Mouse (Mus musculus) hindbrain, postnatal 0 days (tissue): ENCODE measurements around the gene Gmpr. TPM values are rescaled to one million over a fixed set of nuclear protein-coding genes. Genes with fewer than 3 reads are reported as not detected.

Experiments
- ATAC-seq: fragments of 200-750 bp; cut with Nextera tagmentation; 2 replicates; pipeline ENCODE4 v1.8.0; 2017; ENCODE audit warnings: mild to moderate bottlenecking, moderate TSS enrichment, moderate library complexity
- DNase-seq: peaks from one replicate; pipeline ENCODE4 v3.0.0-alpha.2; 2015; ENCODE audit warnings: low spot score
- H3K27ac ChIP-seq: fragments of 300-500 bp; sonication (generic); 2 replicates; pipeline ENCODE4 v1.5.1; 2014; ENCODE audit warnings: mild to moderate bottlenecking
- H3K27me3 ChIP-seq: fragments of 300-500 bp; sonication (generic); 2 replicates; pipeline ENCODE4 v1.6.1; 2014; ENCODE audit warnings: low read length, mixed read lengths; ENCODE audit not compliant: insufficient read depth
- H3K36me3 ChIP-seq: fragments of 300-500 bp; sonication (generic); 2 replicates; pipeline ENCODE4 v1.6.1; 2014; ENCODE audit warnings: low read length, mixed read lengths; ENCODE audit not compliant: insufficient read depth
- H3K4me1 ChIP-seq: fragments of 300-500 bp; sonication (generic); 2 replicates; pipeline ENCODE4 v1.6.1; 2014; ENCODE audit warnings: antibody characterized with exemption, low read length, mixed read lengths; ENCODE audit not compliant: insufficient read depth
- H3K4me2 ChIP-seq: fragments of 300-500 bp; sonication (generic); 2 replicates; pipeline ENCODE4 v1.6.1; 2014; ENCODE audit warnings: low read depth, mild to moderate bottlenecking, low read length, moderate library complexity, mixed read lengths
- H3K4me3 ChIP-seq: fragments of 300-500 bp; sonication (generic); 2 replicates; pipeline ENCODE4 v1.5.1; 2014; ENCODE audit warnings: low read length
- H3K9ac ChIP-seq: fragments of 300-500 bp; sonication (generic); replicated peaks from 2 replicates; pipeline ENCODE4 v1.6.1; 2014; ENCODE audit warnings: mild to moderate bottlenecking, low read length, moderate library complexity, mixed read lengths
- H3K9me3 ChIP-seq: fragments of 300-500 bp; sonication (generic); 2 replicates; pipeline ENCODE4 v1.6.1; 2016; ENCODE audit warnings: low read length, mixed read lengths
- CTCF ChIP-seq: IDR thresholded peaks from 2 replicates; pipeline ENCODE4 v1.5.1; 2016; ENCODE audit warnings: antibody characterized with exemption, control low read depth, low read depth
- WGBS: fragments of 180-500 bp; shearing (Covaris S2); extraction: QIAGEN DNeasy Blood & Tissue Kit; methylation state at CpG from one replicate; pipeline ENCODE4 v1.1.7; 2014; 5-methylcytosine and 5-hydroxymethylcytosine counted together
- polyA plus RNA-seq: library from polyadenylated mRNA; unstranded; fragments of >200 nt; fragmentation: Nextera tagmentation; extraction: Ambion mirVana; gene quantifications from 2 replicates; pipeline ENCODE4 v1.2.1, GENCODE M21; 2015
- total RNA-seq: library from RNA; depleted of rRNA; stranded (reverse); fragments of >200 nt; gene quantifications from 2 replicates; pipeline ENCODE4 v1.2.3, GENCODE M21; 2014

Gmpr gene
- total and polyA plus RNA-seq, 2 experiments from 2014 or later, result 27.9 to 41.5 TPM

DNA sequence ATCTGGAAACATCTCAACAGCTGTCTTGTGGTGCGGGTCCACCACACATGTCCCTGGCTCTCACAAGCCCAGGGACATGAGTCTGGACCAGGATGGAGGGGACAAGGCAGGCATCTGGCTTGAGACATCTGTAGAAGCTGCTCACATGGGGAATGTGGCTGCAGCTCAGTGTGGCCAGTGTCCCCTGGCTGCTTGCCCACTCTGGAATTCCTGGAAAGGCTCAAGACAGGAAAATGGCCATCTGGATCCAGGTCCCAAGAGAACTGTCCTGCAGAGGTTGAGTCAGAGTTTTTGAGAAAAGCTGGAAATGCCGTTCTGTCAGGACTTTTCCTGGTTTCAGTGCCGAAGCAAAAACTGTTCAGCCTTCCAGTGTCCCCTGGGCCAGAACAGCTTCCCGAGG, 68.9 kb downstream of the Gmpr start:
- Histone ChIP-seq H3K4me1 (peaks cover 2% of the 10 kb centered on the region; the same call in 1 of the 2 replicates), H3K36me3 (no peaks in the 10 kb centered on the region), H3K4me2 (no peak overlapping the region), H3K4me3 (no peak overlapping the region), H3K9me3 (no peaks in the 10 kb centered on the region), H3K9ac (no peak overlapping the region), H3K27ac (no peak overlapping the region), H3K27me3 (no peaks in the 10 kb centered on the region)
- WGBS, result 66% methylated on average over 4 of the region's 4 CpGs
- no peak for TF ChIP-seq CTCF
- DNase-seq, result peak; percentile 43
- ATAC-seq, result no peak

- 42% methylated on average over 5 of the region's 5 CpGs for WGBS
- peaks cover 2% of the 10 kb centered on the region; the same call in 1 of the 2 replicates for H3K4me1 ChIP-seq
- ATAC-seq (no peak), DNase-seq (no peak)
- H3K9ac ChIP-seq, result no peak overlapping the region
- H3K9me3 ChIP-seq, result no peaks in the 10 kb centered on the region
- no peak overlapping the region for H3K4me2 ChIP-seq
- no peak overlapping the region for H3K27ac ChIP-seq
- no peaks in the 10 kb centered on the region for H3K36me3 ChIP-seq
- no peaks in the 10 kb centered on the region for H3K27me3 ChIP-seq
- no peak for TF ChIP-seq CTCF
- no peak overlapping the region for H3K4me3 ChIP-seq
Measured at GRCm38 (mm10) chr13:45577366-45577765, 70.1 kb downstream of the Gmpr start.

GRCm38 (mm10) chr13:45577784-45578183, 70.5 kb downstream of the Gmpr start:
- H3K9me3 ChIP-seq, result no peaks in the 10 kb centered on the region
- no peak overlapping the region for H3K4me3 ChIP-seq
- WGBS, result 50% methylated on average over 2 of the region's 2 CpGs
- peak; percentile 49 for TF ChIP-seq CTCF
- no peak overlapping the region for H3K4me2 ChIP-seq
- no peak overlapping the region for H3K9ac ChIP-seq
- no peaks in the 10 kb centered on the region for H3K36me3 ChIP-seq
- no peak overlapping the region for H3K27ac ChIP-seq
- no peaks in the 10 kb centered on the region for H3K27me3 ChIP-seq
- H3K4me1 ChIP-seq, result no peaks in the 10 kb centered on the region
- peak; percentile 55 for DNase-seq
- ATAC-seq, result no peak

GRCm38 (mm10) chr13:45579751-45580150, 72.5 kb downstream of the Gmpr start:
- Histone ChIP-seq H3K4me3 (no peak overlapping the region), H3K36me3 (no peaks in the 10 kb centered on the region), H3K4me1 (no peaks in the 10 kb centered on the region), H3K4me2 (no peak overlapping the region), H3K27me3 (no peaks in the 10 kb centered on the region), H3K27ac (no peak overlapping the region), H3K9me3 (no peaks in the 10 kb centered on the region), H3K9ac (no peak overlapping the region)
- DNase-seq, result no peak
- TF ChIP-seq CTCF, result no peak
- no peak for ATAC-seq
- WGBS, result 81% methylated on average over 3 of the region's 3 CpGs

DNA sequence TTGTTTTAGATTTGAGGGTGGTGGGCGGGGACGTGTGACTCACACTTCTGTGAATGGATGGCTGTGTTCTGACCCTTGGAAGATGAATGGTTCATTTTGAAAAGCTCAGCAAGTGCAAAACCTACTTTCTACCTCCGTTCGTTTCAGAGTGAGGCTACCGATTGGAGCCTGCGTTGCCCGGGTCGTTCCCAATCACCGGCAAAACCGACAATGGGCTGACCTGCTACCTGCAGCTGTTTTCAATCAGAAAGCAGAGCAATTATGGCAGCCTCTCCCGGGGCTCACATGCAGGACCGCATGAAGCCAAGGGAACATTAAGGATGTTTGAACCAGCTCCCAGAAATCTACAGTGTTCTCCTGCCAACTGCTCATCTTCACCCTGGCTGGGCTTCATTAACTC, 75.0 kb downstream of the Gmpr start:
- WGBS, result 69% methylated on average over 12 of the region's 12 CpGs
- ATAC-seq (no peak), DNase-seq (no peak)
- Histone ChIP-seq H3K9ac (no peak overlapping the region), H3K27ac (peak overlapping the region; percentile 29; the same call in 1 of the 2 replicates), H3K4me2 (no peak overlapping the region; the same call in 1 of the 2 replicates), H3K27me3 (no peaks in the 10 kb centered on the region), H3K9me3 (no peaks in the 10 kb centered on the region), H3K36me3 (no peaks in the 10 kb centered on the region), H3K4me1 (no peaks in the 10 kb centered on the region), H3K4me3 (no peak overlapping the region)
- no peak for TF ChIP-seq CTCF

GRCm38 (mm10) chr13:45583061-45583460, 75.8 kb downstream of the Gmpr start:
- no peak overlapping the region for H3K9ac ChIP-seq
- no peaks in the 10 kb centered on the region for H3K4me1 ChIP-seq
- H3K36me3 ChIP-seq, result no peaks in the 10 kb centered on the region
- peak; percentile 48 for TF ChIP-seq CTCF
- no peak for ATAC-seq
- H3K9me3 ChIP-seq, result no peaks in the 10 kb centered on the region
- peak; percentile 43 for DNase-seq
- peak overlapping the region; percentile 29; the same call in 1 of the 2 replicates for H3K27ac ChIP-seq
- WGBS, result 88% methylated on average over 5 of the region's 5 CpGs
- no peak overlapping the region for H3K4me3 ChIP-seq
- H3K4me2 ChIP-seq, result no peak overlapping the region
- no peaks in the 10 kb centered on the region for H3K27me3 ChIP-seq

GRCm38 (mm10) chr13:45590898-45591297, 83.7 kb downstream of the Gmpr start:
- Histone ChIP-seq H3K27me3 (no peaks in the 10 kb centered on the region), H3K4me1 (peaks cover 3% of the 10 kb centered on the region; the same call in 1 of the 2 replicates), H3K9me3 (no peaks in the 10 kb centered on the region), H3K4me2 (no peak overlapping the region), H3K36me3 (no peaks in the 10 kb centered on the region), H3K27ac (no peak overlapping the region), H3K9ac (no peak overlapping the region), H3K4me3 (no peak overlapping the region)
- no peak for TF ChIP-seq CTCF
- DNase-seq (no peak), ATAC-seq (no peak)
